Mouse (Mus musculus) MEL (cell line): Measurements from ENCODE around the gene Gm10490.

ENCODE experiments used
- CTCF ChIP-seq, 3 experiments: IDR thresholded peaks in 2 of 3; conservative IDR thresholded peaks in 1 of 3; 2 replicates each; pipeline ENCODE4 v1.5.1; 2011 to 2012; ENCODE audit warnings: low read length in 3 of 3, low read depth in 2 of 3, mild to moderate bottlenecking in 2 of 3, improper control_type of control experiment in 1 of 3, inconsistent platforms in 1 of 3, mixed read lengths in 1 of 3, moderate library complexity in 1 of 3; ENCODE audit not compliant: control insufficient read depth in 1 of 3, insufficient read depth in 1 of 3, poor library complexity in 1 of 3, severe bottlenecking in 1 of 3
- EP300 ChIP-seq, 2 experiments: IDR thresholded peaks; 2 replicates each; pipeline ENCODE4 v1.6.1; 2011; ENCODE audit warnings: improper control_type of control experiment in 2 of 2, low read length in 2 of 2, low read depth in 1 of 2, mild to moderate bottlenecking in 1 of 2
- MAX ChIP-seq: IDR thresholded peaks from 2 replicates; pipeline ENCODE4 v1.6.1; 2011; ENCODE audit warnings: low read length, improper control_type of control experiment
- POLR2A ChIP-seq, 2 experiments: IDR thresholded peaks; 2 replicates each; pipeline ENCODE4 v1.6.1; 2011 to 2012; ENCODE audit warnings: low read length in 2 of 2, mild to moderate bottlenecking in 2 of 2, control low read depth in 1 of 2, improper control_type of control experiment in 1 of 2, low read depth in 1 of 2, moderate library complexity in 1 of 2; ENCODE audit not compliant: control insufficient read depth in 1 of 2, insufficient read depth in 1 of 2, poor library complexity in 1 of 2
- TCF12 ChIP-seq: IDR thresholded peaks from 2 replicates; pipeline ENCODE4 v1.6.1; 2014; ENCODE audit warnings: low read depth, mild to moderate bottlenecking, inconsistent platforms, low read length, improper control_type of control experiment, moderate library complexity

GRCm38 (mm10) chrX:7898880-7899874 lies 10.2 kb upstream of the Gm10490 start, which contains the start of the genes Pqbp1 and Timm17b:
- TF ChIP-seq MAX (peak; percentile 62; the same call in 1 of the 2 replicates), CTCF (IDR thresholded peaks at IDR 0.05 in 2 of 3, conservative IDR thresholded peaks at IDR 0.05 in 1 of 3; ENCODE audit: control insufficient read depth in 1 of 3, insufficient read depth in 1 of 3, low read depth in 2 of 3, low read length in 3 of 3, poor library complexity in 1 of 3, severe bottlenecking in 1 of 3) (no peak), EP300 (IDR thresholded peaks at IDR 0.05; ENCODE audit: low read depth in 1 of 2, low read length in 2 of 2) (peak; percentile 15 to 16; a peak in 1 of 4 replicates), POLR2A (IDR thresholded peaks at IDR 0.05; ENCODE audit: control insufficient read depth in 1 of 2, insufficient read depth in 1 of 2, low read depth in 1 of 2, low read length in 2 of 2, poor library complexity in 1 of 2) (peak in 1 of 2 experiments; percentile 72; a peak in 3 of 4 replicates), TCF12 (no peak; the same call in 1 of the 2 replicates)
